Mouse (Mus musculus) adrenal gland, postnatal 36 days (tissue): ENCODE measurements at regions not wholly inside any gene's neighbourhood (a gene's known extent, or its start where the extent isn't known, plus 50 kb on each side); places are given as distances from the start of the nearest gene placed in this dataset.

Source experiments
- DNase-seq, 2 experiments: peaks; one replicate each; pipeline ENCODE4 v3.0.0; 2021; ENCODE audit warnings: mixed read lengths in 1 of 2

- DNase-seq, result no peak
Measured at GRCm38 (mm10) chr11:114551262-114551661, 117.1 kb upstream of the Rpl38 start.

DNA sequence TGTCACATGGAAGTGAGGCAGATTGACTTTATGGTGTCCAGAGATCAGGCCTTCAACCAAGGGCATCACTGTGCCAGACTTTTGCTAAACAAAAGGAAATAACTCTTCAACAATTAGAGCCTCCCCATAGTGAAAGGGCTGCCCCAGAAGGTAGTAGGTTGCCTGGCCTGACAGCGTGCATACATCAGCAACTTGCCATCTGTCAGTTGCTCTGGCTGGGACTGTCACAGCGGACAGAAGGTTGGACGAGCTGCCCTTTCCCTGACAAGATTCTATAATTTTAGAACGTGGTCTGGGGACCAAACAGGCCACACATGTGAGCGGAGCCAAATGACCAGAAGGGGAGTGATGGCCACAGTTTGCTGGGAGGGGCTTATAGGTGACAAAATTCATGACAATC, 119.7 kb upstream of the Rpl38 start:
- no peak for DNase-seq

- no peak for DNase-seq
Measured at GRCm38 (mm10) chr11:114544212-114544611, 124.1 kb upstream of the Rpl38 start.

GRCm38 (mm10) chr11:114542167-114542566, 126.2 kb upstream of the Rpl38 start:
- DNase-seq, result no peak

DNA sequence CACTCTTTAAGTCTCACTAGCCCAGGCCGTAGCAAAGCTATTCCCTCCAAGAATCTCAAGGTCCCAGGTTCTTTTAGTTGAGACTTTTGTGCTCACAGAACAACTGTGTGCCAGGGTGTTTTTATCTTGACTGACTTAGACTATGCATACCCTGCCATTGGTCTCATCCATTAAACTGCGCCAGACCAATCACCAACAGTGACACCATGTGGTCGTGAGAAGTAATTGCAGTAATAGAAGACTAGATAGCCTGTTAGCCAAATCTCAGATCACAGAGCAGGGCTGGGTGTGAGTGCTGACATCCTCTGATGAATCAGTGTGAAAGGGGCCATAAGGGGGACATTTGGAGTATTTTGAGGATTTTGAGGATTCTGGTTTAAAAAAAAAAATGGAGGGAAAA, 127.8 kb upstream of the Rpl38 start:
- DNase-seq, result no peak

- DNase-seq, result no peak
Measured at GRCm38 (mm10) chr11:114536616-114537493, 131.5 kb upstream of the Rpl38 start.

DNA sequence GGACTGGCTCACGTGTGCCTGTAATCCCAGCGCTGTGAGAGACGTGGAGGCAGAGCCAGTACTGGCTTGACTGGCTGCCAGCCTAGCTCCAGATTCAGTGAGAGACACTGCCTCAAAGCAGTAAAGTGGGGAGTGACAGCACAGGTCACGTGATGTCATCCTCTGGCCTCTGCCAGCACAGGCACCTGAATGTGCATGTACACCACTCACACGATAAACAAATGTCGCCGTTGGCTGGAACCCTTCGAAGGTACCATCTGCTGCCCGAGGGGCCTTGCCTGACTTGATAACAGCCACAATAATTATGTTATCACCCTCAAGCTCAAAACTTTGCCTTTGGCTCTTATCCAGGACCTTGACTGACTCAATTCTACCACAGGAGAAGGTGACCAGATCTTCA, 132.4 kb upstream of the Rpl38 start:
- DNase-seq, result no peak

DNA sequence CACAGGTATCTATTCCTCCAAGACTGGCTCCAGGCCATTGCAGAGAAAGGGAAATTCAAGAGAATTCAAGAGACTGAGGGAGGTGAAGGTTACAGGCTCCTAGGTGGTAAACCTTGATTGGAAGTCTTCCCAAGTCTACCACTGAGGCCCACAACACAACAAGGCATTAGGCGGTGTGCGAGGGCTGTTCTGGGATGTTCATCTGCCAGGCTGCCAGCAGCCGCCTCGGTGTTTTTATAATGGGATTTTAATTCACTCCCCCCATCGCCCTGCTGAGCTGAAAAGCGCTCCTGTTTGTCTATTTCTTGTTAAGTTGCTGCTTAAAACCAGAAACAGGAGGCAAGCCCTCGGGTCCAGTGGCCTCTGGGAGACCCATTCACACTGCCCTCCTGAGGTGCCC, 133.9 kb upstream of the Rpl38 start:
- no peak for DNase-seq

DNA sequence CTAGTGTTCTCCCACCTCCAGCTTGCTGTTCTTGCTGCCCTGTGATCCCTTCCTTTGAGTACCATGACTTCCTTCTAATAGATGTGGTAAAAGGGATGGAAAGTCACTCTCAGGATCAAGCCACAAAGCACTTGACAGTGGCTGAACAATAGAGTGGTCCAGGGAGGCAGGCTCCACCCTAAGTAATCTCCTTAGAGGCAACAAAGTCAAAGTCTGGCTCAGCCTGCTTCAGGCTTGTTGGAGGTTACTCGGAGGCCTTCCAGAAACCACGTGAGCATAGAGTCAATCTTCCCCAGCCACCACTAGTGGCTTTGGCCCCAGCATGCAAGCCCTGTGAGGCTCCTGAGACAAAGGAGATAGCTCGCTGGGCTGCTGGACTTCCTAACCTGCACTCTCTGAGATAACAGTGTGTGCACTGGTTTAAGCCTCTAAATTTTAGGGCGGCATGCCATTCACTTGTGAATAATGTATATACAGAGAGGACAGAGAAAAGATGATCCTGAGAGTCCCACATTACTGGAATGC, 137.0 kb upstream of the Rpl38 start:
- DNase-seq, result no peak

GRCm38 (mm10) chr11:114528937-114529772, 139.2 kb upstream of the Rpl38 start:
- DNase-seq, result no peak

DNA sequence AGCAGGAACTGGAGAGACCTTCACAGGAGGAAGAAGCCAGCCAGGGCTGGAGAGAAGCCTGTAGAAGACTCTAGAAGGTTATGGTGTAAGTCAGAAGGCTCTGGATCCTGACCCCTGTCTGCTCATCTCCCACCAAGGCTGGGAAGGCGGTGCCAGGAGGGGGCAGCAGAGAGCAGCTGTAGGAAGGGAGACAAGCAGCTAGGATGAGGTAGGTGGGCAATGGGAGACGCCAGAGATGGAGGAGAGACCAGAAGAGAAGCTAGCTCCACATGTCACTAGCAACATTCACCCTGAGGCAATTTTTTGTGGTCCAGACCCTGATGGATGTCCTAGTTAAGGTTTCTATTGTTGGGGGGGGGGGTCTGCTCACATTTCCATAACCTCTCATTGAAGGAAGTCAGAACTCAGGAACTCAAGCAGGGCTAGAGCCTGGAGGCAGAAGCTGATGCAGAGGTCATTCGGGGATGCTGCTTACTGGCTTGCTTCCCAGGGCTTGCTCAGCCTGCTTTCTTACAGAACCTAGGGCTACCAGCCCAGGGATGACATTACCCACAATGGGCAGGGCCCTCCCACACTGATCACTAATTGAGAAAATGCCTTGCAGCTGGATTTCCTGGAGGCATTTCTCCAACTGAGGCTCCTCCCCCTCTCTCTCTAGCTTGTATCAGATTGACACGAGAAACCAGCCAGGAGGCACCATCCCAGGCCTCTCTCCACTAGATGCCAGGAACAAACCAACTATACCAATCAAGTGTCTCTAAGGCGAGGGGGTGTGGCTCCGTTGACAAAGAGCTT, 144.7 kb upstream of the Rpl38 start:
- peak; percentile 81 to 87 for DNase-seq

DNA sequence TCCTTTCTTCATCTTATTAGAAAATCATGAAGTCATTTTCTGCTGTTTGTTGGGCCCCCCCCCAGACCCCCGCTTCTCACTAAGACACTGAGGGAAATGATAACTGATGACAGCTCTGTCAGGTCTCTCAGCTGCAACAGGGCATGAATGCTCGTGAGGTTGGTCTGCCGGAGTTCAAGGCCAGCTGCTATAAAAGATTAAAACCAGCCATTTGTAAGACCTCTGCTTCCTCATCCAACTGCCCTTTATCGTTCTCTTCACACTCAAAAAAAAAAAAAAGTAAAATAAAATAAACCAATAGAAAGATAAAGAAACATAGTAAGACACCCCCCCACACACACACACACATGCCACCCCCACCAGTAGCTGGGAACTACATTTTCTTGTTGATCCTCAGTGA, 153.0 kb upstream of the Rpl38 start:
- no peak for DNase-seq

GRCm38 (mm10) chr11:114514126-114514525, 154.2 kb upstream of the Rpl38 start:
- peak; percentile 50 to 66 for DNase-seq

DNA sequence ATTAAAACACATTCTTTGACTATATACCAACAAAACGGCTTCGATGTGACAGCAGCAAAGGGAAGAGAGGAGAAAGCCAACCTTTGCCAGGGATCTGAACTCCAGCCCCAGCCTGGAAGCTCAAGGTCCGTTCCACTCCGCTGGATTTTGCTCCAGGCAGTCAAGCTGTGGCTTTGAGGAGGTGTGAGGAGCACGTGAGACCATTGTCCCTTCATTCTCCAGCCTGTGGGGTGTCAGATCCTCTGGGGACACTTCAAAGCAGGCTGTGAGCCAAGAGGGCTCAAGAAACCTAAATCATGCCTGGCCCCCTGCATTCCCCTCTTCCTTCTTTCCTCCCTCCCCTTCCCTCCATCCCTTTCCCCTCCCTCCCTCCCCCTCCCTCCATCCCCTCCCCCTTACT, 154.9 kb upstream of the Rpl38 start:
- no peak for DNase-seq

DNA sequence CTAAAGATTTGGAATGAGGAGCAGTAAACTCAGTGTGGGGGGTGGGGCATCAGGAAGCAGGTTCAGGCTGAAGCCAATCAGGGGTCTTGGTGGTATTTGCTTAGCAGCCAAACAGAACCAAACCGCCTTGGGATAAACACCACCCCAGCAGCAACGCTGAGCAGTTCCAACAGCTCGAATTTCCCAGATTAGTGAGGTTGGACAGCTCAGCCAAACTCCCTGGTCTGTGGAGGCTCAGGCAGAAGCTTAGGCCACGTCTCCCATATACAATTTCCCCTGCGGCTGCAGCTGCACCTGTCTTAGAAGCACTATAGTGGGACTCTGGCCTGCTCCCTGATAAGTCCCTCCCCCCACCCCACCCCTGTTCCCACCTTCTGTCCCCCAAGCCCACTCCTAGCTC, 156.3 kb upstream of the Rpl38 start:
- DNase-seq, result no peak

- no peak for DNase-seq
Measured at GRCm38 (mm10) chr11:114502562-114502961, 165.8 kb upstream of the Rpl38 start.

DNA sequence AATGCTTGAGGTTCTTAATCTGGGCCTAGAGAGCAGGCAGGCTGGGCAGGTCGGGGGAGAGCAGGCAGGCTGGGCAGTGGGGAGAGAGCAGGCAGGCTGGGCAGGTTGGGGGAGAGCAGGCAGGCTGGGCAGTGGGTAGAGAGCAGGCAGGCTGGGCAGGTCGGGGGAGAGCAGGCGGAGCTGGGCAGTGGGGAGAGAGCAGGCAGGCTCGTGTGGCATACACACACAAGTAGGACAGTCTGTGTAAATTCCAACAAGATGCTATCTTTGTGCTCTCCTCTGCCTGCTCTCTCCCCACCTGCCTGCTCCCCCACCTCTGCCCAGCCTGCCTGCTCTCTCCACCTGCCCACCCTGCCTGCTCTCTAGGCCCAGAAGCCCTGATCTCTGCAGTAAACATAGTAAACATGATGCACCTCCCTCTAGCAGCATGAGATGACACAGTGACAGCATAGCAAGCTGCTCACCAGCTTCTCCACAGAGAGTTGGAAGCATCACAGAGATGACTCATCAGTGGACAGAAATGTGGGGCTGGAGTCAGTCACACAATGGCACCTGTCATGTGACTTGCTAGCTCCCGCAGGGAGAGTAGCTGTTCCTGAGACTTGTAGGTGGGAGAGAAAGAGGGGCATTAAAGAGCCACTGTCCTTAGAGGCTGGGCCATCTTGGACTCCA, 166.3 kb upstream of the Rpl38 start:
- DNase-seq, result peak; percentile 12 to 30

DNA sequence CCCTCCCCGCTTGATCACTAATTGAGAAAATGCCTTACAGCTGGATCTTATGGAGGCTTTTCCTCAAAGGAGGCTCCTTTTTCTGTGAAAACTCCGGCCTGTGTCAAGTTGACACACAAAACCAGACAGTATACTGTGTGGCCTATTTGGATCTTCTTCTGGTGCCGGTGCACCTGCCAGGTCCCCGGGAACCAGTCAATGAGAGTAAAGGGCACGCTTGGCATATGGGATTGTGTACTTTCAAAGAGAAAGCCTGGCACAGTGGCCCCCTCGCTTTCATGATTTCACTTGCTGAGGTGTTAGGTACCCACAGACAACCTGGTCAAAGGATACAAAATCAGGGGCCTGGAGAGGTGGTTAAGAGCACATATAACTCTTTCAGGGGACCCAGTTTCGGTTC, 167.9 kb upstream of the Rpl38 start:
- DNase-seq, result no peak

DNA sequence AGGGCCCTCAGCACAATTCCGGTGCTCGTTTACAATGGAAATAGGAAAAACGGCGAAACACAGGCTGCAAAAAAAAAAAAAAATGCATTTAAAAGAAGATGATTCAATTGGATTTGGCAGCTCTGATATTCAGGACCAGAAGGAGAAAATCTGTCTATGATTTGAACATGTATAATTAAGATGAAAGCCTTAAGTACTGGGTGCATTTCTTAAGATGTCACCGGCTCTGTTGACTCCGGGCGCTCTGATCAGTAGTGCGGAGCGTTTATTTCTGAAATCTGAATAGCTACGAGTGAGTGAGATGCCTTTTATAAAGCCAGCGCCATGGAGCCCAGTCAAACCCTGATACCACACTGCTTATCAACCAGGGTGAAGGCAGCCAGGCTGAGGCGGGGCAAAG, 168.7 kb upstream of the Rpl38 start:
- DNase-seq, result no peak

DNA sequence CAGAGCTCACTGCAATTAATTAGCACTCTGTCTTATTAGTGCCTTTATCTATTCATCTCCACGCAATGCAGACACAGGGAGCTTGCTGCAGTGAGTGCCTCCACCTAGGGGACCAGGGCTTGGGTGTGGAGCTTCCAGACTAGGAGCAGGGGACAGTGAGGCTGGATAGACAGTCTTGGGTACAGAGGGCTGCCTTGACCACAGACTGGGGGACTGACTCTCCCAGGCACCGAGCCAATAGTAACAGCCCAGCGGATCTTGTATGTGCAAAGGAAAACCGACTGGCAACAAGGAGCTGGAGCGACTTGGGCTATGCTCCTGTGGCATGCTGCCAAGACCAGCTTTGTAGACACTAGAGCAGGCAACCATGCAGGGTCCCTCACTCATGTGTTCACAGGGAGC, 172.8 kb upstream of the Rpl38 start:
- DNase-seq, result no peak

- no peak for DNase-seq
Measured at GRCm38 (mm10) chr11:114486455-114486854, 181.9 kb upstream of the Rpl38 start.

DNA sequence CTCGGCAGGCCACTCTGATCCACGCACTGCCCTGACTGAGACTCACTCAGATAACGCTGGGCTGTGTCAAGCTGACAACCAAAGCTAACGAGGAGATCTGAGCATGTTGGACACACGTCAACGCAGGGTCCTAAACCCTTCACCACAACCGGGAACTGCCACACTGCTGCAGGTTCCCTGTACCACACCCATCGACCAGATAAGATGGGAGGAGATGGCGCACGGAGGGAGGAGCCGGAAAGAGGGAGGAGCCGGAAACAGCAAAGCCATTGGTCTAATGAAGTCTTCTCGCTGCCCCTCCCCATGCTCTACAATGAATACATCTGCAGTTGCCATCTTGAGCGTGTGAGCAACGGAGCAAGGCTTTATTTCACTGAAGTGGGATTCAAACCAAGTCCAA, 182.9 kb upstream of the Rpl38 start:
- no peak for DNase-seq
